ENCODE assay signal across 10 mouse cellular contexts in the genomic region with DNA sequence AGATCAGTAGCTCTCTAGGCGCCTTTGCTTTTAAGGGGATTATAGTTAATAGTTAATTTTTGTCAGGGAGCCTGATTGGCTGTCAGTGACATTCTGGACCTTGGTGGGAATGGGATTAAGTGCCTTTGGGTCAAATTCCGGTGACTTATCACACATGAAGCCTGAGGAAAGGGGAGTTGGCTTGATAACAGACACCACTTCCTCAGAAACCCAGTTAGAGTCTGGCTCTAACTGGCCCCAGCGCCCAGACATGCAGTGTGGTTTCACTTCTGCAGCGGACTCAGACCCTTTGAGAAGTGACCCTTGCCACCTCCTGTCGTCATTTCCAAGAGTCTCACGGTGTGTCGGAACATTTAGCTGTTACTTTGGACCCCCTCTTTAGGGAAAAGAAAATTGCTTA. TPM values are rescaled to one million over a fixed set of nuclear protein-coding genes. Genes with fewer than 3 reads are reported as not detected.
DNase-seq lines count a peak whose midpoint lies in the region; ATAC-seq lines count a peak whose summit lies in the region.
"Had no signal": no experiment of that assay in that cellular context is flagged by ENCODE, and none has a peak within 500 bp of the region (broad histone marks: within the 10 kb centered on the region; RNA-seq: fewer than 3 reads in every experiment).

No protein-coding gene starts in this region.

- no peaks in the 10 kb centered on the region for H3K27me3 ChIP-seq in lung, embryonic 15.5 days
- H3K27me3 ChIP-seq in heart, embryonic 14.5 days (ENCODE audit: control insufficient read depth, insufficient read depth, low read length) = no peaks in the 10 kb centered on the region
- no peaks in the 10 kb centered on the region for H3K27me3 ChIP-seq in stomach, embryonic 14.5 days (ENCODE audit: control insufficient read depth, insufficient read depth, low read length)

- H3K4me3 ChIP-seq in lung, embryonic 15.5 days = no peak overlapping the region
- H3K4me3 ChIP-seq in heart, embryonic 14.5 days (ENCODE audit: control insufficient read depth in 1 of 2, insufficient read depth in 1 of 2, low read depth in 1 of 2, low read length in 2 of 2) = no peak overlapping the region
- no peak overlapping the region for H3K4me3 ChIP-seq in stomach, embryonic 14.5 days (ENCODE audit: low read depth, low read length)

- DNase-seq in lung, postnatal 14 days = no peak
- peak; percentile 65 to 70 for DNase-seq in kidney, postnatal 36 days
- no peak for DNase-seq in right cerebral cortex, adult 18-20 months
- DNase-seq in right cerebral cortex, postnatal 36 days (ENCODE audit: low spot score in 2 of 2) = no peak
- no peak for DNase-seq in layer of hippocampus, postnatal 10 days (ENCODE audit: low spot score in 2 of 2)
- DNase-seq: left cerebral cortex, postnatal 4 days had no signal

- H3K4me1 ChIP-seq in lung, embryonic 15.5 days = peaks cover 12% of the 10 kb centered on the region
- H3K4me1 ChIP-seq in heart, embryonic 14.5 days (ENCODE audit: control insufficient read depth in 2 of 2, insufficient read depth in 2 of 2, low read length in 2 of 2) = peaks cover 5 to 20% of the 10 kb centered on the region in 2 experiments; a peak in 3 of 4 replicates
- no peaks in the 10 kb centered on the region for H3K4me1 ChIP-seq in stomach, embryonic 14.5 days (ENCODE audit: control insufficient read depth, insufficient read depth, low read length)

- H3K9me3 ChIP-seq in lung, embryonic 15.5 days = no peaks in the 10 kb centered on the region
- H3K9me3 ChIP-seq in heart, embryonic 14.5 days (ENCODE audit: control insufficient read depth, low read length) = no peaks in the 10 kb centered on the region
- no peaks in the 10 kb centered on the region for H3K9me3 ChIP-seq in stomach, embryonic 14.5 days (ENCODE audit: control insufficient read depth, low read depth, low read length)

- no peak overlapping the region for H3K27ac ChIP-seq in lung, embryonic 15.5 days
- H3K27ac ChIP-seq in heart, embryonic 14.5 days (replicated peaks in 1 of 2; ENCODE audit: control insufficient read depth in 1 of 2, insufficient read depth in 1 of 2, low read depth in 2 of 2, low read length in 2 of 2) = peak overlapping the region in 1 of 2 experiments; percentile 56; a peak in 2 of 4 replicates
- H3K27ac ChIP-seq in stomach, embryonic 14.5 days (ENCODE audit: low read length) = peak overlapping the region; percentile 63; the same call in 1 of the 2 replicates

- ATAC-seq in lung, embryonic 15.5 days (ENCODE audit: borderline replicate concordance, extremely low read depth, low FRiP score, low TSS enrichment) = no peak
- no peak for ATAC-seq in heart, embryonic 14.5 days (ENCODE audit: insufficient number of reproducible peaks, insufficient read depth, low FRiP score, low read depth)
- ATAC-seq in stomach, embryonic 14.5 days (ENCODE audit: insufficient number of reproducible peaks, insufficient read depth, low FRiP score, low read depth) = peak; percentile 54; the same call in 1 of the 2 replicates

- no peak overlapping the region for H3K9ac ChIP-seq in lung, embryonic 15.5 days
- 0 out of 2 replicates have a peak overlapping the region, but pooled peaks have one; percentile 7 for H3K9ac ChIP-seq in heart, embryonic 14.5 days (ENCODE audit: low read length)
- no peak overlapping the region for H3K9ac ChIP-seq in stomach, embryonic 14.5 days (replicated peaks; ENCODE audit: low read depth, low read length)

- H3K36me3 ChIP-seq in lung, embryonic 15.5 days = peaks cover 28% of the 10 kb centered on the region
- peaks cover 98% of the 10 kb centered on the region for H3K36me3 ChIP-seq in heart, embryonic 14.5 days (ENCODE audit: control insufficient read depth, insufficient read depth, low read length)
- H3K36me3 ChIP-seq in stomach, embryonic 14.5 days (ENCODE audit: control insufficient read depth, insufficient read depth, low read length) = peaks cover 21% of the 10 kb centered on the region; the same call in 1 of the 2 replicates

- 42% methylated on average over 7 of the region's 7 CpGs for WGBS in lung, embryonic 15.5 days
- WGBS in heart, embryonic 14.5 days = 36% methylated on average over 7 of the region's 7 CpGs
- WGBS in stomach, embryonic 14.5 days = 69% methylated on average over 7 of the region's 7 CpGs

- peak overlapping the region; percentile 36; the same call in 1 of the 2 replicates for H3K4me2 ChIP-seq in lung, embryonic 15.5 days
- peak overlapping the region; percentile 30 for H3K4me2 ChIP-seq in heart, embryonic 14.5 days (ENCODE audit: low read length)
- H3K4me2 ChIP-seq in stomach, embryonic 14.5 days (replicated peaks; ENCODE audit: low read depth, low read length) = peak overlapping the region; percentile 14; the same call in 1 of the 2 replicates

RNA-seq across cellular contexts. Expression of a gene that starts 8.4 kb away (rescaled TPM):
- 70.6 and 75.7 TPM in 2 replicates for polyA plus RNA-seq in lung, embryonic 15.5 days (2015; fragmentation: Nextera tagmentation; extraction: Ambion mirVana)
- 42.6 and 46.4 TPM in 2 replicates for polyA plus RNA-seq in heart, embryonic 14.5 days (2014; fragmentation: Nextera tagmentation; extraction: Ambion mirVana)
- 62.8 and 67.4 TPM in 2 replicates for polyA plus RNA-seq in stomach, embryonic 14.5 days (2014; fragmentation: Nextera tagmentation; extraction: Ambion mirVana)
- total RNA-seq in layer of hippocampus, postnatal 10 days (2021) = 10 to 100 TPM; 11.9 to 16.2 TPM

RNA-seq across cellular contexts. Expression of a gene that starts 8.5 kb away (rescaled TPM):
- polyA plus RNA-seq in lung, embryonic 15.5 days (2015; fragmentation: Nextera tagmentation; extraction: Ambion mirVana) = 17.0 and 19.9 TPM in 2 replicates
- 13.5 and 16.2 TPM in 2 replicates for polyA plus RNA-seq in heart, embryonic 14.5 days (2014; fragmentation: Nextera tagmentation; extraction: Ambion mirVana)
- 24.1 and 26.5 TPM in 2 replicates for polyA plus RNA-seq in stomach, embryonic 14.5 days (2014; fragmentation: Nextera tagmentation; extraction: Ambion mirVana)
- total RNA-seq in layer of hippocampus, postnatal 10 days (2021) = 10 to 100 TPM; 33.5 to 38.1 TPM

RNA-seq across cellular contexts. Expression of a gene that starts 14.6 kb away (rescaled TPM):
- 7.5 and 8.7 TPM in 2 replicates for polyA plus RNA-seq in lung, embryonic 15.5 days (2015; fragmentation: Nextera tagmentation; extraction: Ambion mirVana)
- polyA plus RNA-seq in heart, embryonic 14.5 days (2014; fragmentation: Nextera tagmentation; extraction: Ambion mirVana) = 233 and 243 TPM in 2 replicates
- polyA plus RNA-seq in stomach, embryonic 14.5 days (2014; fragmentation: Nextera tagmentation; extraction: Ambion mirVana) = 2.9 and 3.5 TPM in 2 replicates
- under 1 TPM in 1 of 2 experiments, not detected in 1; 0.47 TPM for total RNA-seq in layer of hippocampus, postnatal 10 days (2021)

RNA-seq across cellular contexts. Expression of a gene that starts 33.1 kb away (rescaled TPM):
- polyA plus RNA-seq in lung, embryonic 15.5 days (2015; fragmentation: Nextera tagmentation; extraction: Ambion mirVana) = 3.6 and 3.8 TPM in 2 replicates
- polyA plus RNA-seq in heart, embryonic 14.5 days (2014; fragmentation: Nextera tagmentation; extraction: Ambion mirVana) = 3.6 and 5.0 TPM in 2 replicates
- 0.82 and 1.5 TPM in 2 replicates for polyA plus RNA-seq in stomach, embryonic 14.5 days (2014; fragmentation: Nextera tagmentation; extraction: Ambion mirVana)
- total RNA-seq in layer of hippocampus, postnatal 10 days (2021) = not detected
- total RNA-seq: ES-E14 had no signal

RNA-seq across cellular contexts. Expression of a gene that starts 36.5 kb away (rescaled TPM):
- polyA plus RNA-seq in lung, embryonic 15.5 days (2015; fragmentation: Nextera tagmentation; extraction: Ambion mirVana) = 2.0 and 2.4 TPM in 2 replicates
- polyA plus RNA-seq in heart, embryonic 14.5 days (2014; fragmentation: Nextera tagmentation; extraction: Ambion mirVana) = 0.43 TPM in 1 of 2 replicates, not detected in the other
- 11.6 and 12.5 TPM in 2 replicates for polyA plus RNA-seq in stomach, embryonic 14.5 days (2014; fragmentation: Nextera tagmentation; extraction: Ambion mirVana)
- 1 to 10 TPM in 1 of 2 experiments, under 1 TPM in 1; 0.98 to 2.0 TPM for total RNA-seq in layer of hippocampus, postnatal 10 days (2021)

Comparison
In these comparisons a context has a peak if more than half of its experiments do, and no peak if none do; other contexts are left out.
1. DNase-seq: peak in kidney, postnatal 36 days (2 of 2); none in lung, postnatal 14 days (single experiment), right cerebral cortex, adult 18-20 months (single experiment), right cerebral cortex, postnatal 36 days (0 of 2) and layer of hippocampus, postnatal 10 days (0 of 2).
2. RNA of a gene that starts 14.6 kb away (polyA plus RNA-seq): 233 to 243 TPM in heart, embryonic 14.5 days; 7.5 to 8.7 TPM in lung, embryonic 15.5 days and 2.9 to 3.5 TPM in stomach, embryonic 14.5 days; every median in the first group is over 10 times any median in the second.
3. Peak in every context shown above with its lines, with median percentiles within 50 percentile points of each other: H3K4me2 ChIP-seq.